Mouse (Mus musculus): Measurements from ENCODE around the gene Sfxn4.
"Not testable (repeated sequence)": the region's sequence is repeated elsewhere in the genome, so short reads cannot be mapped to it uniquely, and the experiment has no call there.

Sfxn4 gene

DNA sequence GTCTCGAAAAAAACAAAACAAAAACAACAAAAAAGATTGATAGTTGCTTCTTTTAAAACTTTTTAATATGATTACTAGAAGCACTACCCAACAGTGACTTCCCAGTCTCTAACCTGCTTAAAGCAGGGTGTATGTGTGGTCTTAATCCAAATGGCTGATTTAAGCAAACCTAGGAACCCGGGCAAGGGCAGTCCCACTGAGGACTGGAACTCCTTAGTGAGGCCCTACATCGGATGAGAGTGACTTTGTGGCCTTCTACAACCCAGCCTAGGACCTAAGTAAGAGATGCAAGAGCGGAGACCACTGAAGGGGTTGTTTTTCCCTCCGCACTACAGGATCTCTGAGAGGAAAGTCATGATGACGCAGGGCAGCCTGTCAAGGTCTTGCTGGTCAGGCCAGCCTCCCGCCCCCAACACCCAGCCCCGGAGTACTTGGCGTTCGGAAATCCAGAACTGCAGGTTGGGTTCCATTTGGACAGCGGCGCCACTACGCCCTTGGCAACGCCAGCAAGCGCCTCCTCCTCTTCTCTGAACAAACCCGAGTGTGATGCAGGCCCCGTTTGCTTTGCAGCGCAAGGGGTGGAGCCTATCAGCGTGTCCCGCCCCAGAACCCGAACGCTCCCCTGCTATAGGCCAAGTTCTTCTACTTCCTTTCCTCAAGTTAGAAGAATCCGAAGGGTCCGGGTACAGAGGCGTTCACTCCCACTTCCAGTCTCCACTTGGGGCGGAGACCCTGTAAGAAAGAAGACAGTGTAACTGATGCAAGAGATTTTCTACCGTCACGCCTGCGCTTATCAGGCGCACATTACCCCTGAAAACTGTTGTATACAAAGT, at the start of gene Sfxn4:
Gene Sfxn4, minus strand, starts transcription at position 612 of the 833 bp plus-strand sequence.
- DNase-seq (ENCODE audit: low spot score in 2 of 2), result peak; percentile 80 to 83

DNA sequence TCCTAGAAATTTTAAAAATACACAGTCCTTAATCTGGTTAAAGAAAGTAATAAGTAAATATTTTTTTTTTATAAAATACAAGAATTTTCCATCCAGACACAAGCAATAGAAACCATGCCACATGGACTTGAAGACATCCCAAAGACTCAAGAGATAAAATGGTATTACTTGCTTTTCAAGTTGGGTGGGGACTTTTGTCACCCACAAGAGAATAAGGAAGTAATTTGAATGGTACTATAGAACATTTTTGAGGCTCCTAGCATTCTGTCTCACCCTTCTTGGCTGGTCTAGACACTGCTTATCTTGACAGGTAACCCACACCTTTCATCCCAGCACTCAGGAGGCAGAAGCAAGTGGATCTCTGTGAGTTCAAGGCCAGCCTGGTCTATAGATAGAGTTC, 49.0 kb upstream of the Sfxn4 start:
- DNase-seq (ENCODE audit: low spot score in 2 of 2), result no peak

DNA sequence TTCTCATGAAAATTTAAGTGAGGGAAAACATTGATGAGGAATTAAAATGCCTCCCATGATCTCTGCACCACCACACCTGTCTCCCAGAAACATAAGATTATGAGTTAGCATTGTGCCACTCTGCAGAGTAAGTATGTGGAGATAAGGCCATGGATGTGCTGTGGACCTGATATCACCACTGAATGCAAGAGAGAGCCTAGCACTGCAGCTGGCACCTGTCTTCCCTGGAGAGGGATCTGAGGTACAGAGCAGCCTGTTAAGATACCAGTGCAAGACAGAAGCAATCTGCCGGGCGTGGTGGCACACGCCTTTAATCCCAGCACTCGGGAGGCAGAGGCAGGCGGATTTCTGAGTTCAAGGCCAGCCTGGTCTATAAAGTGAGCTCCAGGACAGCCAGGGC, 44.2 kb upstream of the Sfxn4 start:
- DNase-seq (ENCODE audit: low spot score in 2 of 2), result no peak

DNA sequence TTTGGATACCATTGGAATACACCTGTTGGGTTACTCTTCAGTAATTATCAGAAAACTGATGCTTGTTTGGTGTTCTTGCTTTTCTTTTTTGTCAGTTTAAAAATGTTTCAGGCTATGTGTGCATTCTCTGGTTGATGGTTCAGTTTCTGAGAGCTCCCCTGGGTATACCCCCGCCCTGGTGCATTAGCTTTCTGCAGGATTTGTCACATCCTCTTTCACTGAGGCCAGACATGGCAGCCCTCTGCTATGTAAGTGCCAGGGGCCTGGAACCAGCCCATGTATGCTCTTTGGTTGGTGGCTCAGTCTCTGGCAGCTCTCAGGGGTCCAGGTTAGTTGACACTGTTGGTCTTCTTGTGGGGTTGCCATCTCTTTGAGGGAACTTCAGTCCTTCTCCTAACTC, 42.7 kb upstream of the Sfxn4 start:
- DNase-seq (ENCODE audit: low spot score in 2 of 2), result peak in 1 of 2 experiments; percentile 9

DNA sequence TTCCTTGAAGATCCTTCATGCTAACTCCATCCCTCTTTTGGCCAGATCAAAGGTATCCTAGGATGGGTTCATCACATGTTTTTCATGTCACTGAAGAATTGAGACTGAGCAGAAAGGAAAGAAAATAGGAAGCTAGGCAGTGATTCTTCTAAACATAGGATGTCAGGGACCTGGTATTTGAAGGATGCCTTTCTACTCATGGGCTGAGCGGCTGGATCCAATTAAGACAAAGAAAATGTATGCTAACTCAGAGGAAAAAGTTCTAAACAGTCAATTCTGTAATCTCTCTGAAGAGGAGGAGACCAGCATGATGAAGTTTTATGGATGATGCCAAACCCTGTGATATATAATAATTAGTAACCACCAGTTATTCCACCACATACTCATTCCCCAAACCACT, 41.9 kb upstream of the Sfxn4 start:
- DNase-seq (ENCODE audit: low spot score in 2 of 2), result no peak

DNA sequence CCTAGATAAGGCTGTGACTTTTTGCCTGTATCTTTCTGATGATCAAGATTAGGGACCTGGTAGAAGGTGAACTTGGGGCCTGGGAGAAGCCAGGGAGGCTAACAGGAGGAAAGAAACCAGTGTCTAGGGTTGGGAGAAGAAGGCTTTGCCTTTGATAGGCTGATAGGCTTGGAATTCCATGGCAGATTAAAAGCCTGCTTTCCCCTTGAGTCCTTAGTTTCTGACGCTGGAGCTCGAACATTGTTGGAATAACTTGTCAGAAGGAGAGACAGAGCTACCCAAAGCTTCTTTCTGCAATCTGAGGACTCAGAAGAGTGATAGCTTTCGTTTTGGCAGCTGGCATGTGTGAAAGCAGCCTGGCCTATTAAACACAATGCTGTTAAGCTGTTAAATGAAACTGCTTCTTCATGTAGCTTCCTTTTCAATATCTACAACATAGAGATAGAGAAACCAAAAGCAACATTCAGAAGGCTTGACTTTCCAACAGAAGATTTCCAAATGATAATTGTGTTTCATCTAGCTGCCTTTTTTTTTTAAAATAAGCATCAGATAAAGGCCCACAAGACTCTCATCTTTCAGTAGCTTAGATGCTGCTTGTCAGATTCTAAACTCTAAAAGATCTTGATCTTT, 34.1 kb upstream of the Sfxn4 start:
- DNase-seq (ENCODE audit: low spot score in 2 of 2), result peak in 1 of 2 experiments; percentile 35

DNA sequence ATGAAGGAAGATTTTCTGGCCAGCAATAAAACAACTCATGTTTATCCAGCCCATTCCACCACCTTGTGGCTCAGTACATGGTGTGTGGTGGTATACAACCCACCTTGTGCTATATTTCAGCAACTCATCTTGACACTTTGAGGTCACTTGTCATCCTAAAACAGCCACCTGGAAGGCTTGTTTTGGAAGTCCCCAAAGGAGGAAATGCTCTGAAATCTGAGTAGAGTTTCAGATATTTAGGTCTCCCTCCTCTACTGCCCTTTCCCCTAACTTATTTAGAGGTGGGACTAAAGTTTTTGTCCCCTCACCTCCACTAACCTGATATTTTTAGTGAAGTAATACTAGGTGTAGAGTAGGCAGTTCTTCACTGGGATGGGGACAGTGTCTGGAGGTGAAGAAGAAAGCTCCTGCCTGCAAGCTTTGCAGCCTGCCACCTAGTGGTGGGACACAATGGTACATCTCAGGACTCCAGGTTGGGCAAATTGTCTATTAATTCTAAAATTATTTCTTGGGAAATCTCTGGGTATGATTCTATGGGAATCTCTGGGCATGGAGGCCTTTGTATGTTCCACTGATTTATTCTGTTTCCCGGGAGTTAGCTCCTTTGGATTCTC, 30.8 kb upstream of the Sfxn4 start:
- peak; percentile 45 to 67 for DNase-seq (ENCODE audit: low spot score in 2 of 2)

DNA sequence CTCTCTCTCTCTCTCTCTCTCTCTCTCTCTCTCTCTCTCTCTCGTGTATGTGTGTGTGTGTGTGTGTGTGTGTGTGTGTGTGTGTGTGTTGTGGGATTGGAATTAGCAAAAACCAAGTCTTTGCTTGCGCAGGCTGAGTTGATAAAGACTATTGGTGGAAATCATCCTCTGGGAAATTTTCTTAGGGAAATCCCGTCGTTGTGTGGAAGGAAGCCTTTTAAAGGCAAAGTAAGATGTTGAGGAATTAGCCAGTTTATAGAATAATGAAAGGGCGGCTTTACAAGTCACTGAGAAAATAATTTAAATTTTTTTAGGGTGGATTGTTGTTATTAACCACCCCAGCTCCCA, 29.8 kb upstream of the Sfxn4 start:
- DNase-seq (ENCODE audit: low spot score in 2 of 2), result no peak

DNA sequence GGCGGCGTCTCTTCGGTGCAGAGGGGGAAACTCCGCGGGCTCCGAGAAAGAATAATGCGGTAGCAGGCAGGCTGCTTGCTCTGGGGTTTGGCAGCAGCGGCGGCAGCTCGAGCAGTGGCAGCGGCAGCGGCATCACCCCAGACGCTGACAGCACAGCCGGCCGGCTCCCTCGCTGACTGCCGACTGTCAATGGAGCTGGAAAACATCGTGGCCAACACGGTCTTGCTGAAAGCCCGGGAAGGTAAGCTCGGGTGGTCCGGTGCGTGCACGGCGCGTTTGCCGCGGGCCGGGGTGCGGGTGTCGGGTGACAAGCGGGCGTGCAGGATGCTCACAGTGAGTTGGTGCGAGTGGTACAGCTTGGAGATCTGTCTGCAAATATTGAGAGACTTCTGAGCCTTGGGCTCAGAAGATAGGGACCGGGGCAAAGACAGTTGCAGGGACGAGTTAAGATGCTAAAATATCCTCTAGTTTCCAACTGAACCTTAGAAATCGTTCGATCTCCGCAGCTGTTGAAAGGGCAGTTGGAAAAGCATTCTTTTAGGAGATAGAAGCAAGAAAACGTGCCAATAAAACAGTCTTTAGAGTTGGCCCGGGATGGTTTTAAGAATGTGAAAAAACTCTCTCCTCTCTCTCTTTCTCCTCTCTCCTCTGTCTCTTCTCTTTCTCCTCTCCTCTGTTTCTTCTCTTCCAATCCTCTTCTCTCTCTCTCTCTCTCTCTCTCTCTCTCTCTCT, 29.3 kb upstream of the Sfxn4 start:
- no peak for DNase-seq (ENCODE audit: low spot score in 2 of 2)

DNA sequence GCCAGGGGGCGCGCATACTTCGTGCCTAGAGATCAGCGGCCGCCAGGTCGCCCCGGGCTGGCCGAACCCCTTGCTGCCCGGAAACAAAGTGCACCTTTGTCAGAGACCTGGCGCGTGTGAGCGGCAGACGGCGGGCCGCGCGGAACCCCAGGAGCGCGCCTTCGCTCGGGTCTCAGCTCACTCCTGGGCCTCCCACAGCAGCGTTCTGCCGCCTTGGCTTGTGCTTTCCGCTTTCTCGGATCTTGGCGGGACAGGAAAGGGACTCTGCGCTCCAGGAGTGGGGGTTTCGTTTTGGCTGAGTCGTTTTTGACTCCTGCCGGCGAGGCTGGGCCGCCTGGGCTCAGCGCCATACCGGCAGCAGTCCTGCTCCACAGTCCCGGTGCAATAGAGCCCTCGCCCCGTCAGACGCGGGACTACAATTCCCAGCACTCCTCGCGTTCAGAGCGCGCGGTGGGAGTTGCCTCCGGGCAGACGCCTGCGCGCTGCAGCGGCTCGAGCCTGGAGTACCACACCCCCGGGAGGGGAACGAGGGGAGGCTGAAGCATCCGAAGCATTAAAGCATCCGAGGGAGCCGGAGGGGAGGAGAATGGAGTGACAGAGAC, 28.5 kb upstream of the Sfxn4 start, which contains the start of gene Grk5:
Gene Grk5, plus strand, starts transcription at position 36 of the 602 bp plus-strand sequence.
- peak; percentile 86 to 88 for DNase-seq (ENCODE audit: low spot score in 2 of 2)

DNA sequence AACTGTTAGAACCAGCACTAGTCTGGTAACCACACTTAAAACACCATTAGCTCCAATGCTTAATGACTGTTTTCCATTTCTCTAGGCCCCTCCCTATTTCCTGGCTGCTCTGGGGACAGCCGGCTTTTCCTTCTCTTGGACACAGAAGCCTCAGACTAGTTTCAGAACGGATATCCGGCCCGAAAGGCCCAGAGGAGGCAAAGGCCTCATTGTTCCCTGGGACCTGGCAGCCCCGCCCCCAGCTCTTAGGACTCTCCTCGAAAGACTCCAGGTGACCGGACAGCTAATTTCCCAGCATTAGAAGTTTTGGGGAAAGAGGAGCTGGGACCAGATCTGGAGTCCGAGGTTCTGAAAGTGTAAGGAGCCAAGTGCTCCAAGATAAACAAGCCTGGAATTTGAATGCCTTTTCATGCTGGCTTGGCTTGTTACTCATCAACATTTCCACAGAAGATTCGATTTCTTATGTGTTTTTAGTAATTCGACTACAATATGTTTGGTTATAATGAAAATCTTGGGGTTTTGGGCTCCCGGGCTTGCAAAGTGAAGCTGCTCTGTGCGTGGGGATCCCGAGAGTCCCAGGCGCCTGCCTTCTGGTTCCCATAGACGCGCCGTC, 27.9 kb upstream of the Sfxn4 start:
- DNase-seq (ENCODE audit: low spot score in 2 of 2), result peak in 1 of 2 experiments; percentile 10

DNA sequence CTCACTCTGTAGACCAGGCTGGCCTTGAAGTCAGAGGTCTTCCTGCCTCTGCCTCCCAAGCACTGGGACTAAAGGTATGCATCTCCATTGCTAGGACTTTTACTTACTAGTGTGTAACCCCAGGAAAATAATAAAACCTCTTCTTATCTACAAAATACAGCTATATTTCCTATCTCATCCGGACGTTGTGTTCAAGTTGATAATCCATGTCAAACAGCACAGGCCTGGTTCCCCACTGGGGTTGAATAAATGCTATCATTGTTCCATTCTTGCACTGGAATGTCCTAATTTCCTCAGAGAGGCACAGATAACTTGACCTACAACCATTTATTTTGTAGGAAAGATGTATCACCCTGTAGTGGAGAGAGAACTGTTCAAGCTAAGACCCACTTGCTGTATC, 26.4 kb upstream of the Sfxn4 start:
- no peak for DNase-seq (ENCODE audit: low spot score in 2 of 2)

DNA sequence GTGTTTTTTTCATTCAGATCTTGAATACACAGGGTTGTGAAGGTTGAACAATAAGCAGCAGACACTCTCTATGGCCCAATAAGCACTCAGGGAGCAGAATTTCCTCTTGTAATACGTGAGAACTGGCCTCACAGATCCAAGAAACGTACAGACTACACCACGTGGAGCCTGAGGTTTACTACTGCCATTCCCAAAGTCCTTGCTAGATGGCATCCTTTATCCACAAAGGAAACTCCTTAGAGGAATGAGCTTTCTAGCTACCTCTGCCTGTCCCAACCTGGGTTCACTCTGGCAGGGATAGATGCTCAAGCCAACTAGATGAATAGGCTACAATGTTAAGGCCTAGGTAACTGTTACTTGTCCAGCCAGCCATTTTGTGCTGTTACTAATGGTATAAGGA, 21.9 kb upstream of the Sfxn4 start:
- DNase-seq (ENCODE audit: low spot score in 2 of 2), result no peak

DNA sequence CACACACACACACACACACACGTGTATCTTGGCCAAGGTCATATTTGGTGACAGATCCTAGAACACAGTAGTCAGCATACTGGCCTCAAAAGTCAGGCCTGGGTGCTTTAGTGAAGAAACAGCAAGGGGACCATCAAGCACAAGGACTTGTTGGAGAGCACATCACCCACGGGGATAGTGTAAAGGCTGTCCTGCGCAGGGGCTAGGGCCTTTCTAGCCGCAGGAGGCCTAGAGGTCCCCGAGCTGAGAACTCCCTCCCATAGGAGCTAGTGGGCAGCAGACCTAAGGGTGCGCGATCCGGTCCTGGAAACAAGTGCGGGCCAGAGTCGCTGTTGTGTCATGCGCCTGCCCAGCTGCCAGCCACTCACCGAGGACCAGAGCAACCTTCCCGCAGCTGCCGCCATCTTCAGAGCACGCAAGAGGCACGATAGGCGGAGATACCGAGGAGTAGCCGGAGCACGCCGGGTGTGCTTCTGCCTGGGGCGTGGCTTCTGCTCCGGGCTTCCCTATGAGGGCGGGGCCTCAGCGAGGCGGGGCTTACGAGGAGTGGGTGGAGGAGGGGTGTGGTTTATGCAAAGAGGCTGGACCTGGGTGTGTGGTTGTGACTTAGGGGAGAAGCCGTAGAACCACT, 12.9 kb upstream of the Sfxn4 start, which contains the start of gene Prdx3:
Gene Prdx3, minus strand, starts transcription at position 493 of the 631 bp plus-strand sequence.
- DNase-seq (ENCODE audit: low spot score in 2 of 2), result peak; percentile 98 to 99

DNA sequence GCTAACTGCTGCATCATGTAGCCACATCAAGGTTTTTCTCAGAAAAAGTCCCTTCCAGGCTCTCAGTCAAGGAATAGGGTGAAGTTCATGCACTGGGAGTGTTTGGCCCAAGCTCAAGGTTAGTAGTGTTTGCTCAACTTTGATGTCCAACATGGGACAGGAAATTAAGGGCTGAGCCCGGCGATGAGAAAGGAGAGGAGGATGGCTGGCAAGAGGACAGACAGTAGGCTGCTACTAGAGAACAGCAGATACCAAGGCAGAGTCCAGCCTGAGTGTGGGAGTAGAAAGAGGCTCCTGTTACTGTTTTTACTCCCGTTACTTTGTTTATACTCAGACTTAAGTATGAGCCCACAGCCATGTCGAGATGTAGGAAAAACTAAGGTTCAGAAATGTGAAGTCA, 12.2 kb upstream of the Sfxn4 start:
- no peak for DNase-seq (ENCODE audit: low spot score in 2 of 2)

DNA sequence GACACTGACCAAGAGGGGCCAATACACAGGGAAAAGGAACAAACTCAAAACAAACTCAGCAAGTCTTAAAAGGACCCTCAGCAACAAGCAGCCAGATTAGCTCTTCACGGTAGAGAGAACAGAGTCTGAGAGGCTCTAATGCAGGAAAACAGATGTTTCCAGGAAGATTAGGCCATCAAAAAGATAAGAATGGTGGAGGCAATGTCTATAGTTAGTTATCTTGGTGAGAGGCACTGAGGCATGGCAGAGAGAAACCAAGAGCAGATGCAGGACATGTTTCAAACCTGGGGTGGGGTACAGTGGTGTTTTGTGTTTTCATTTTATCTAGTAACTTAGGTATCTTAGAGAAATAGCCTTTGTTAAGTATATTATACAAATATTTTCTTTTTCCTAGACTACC, 11.0 kb upstream of the Sfxn4 start:
- DNase-seq (ENCODE audit: low spot score in 2 of 2), result no peak

DNA sequence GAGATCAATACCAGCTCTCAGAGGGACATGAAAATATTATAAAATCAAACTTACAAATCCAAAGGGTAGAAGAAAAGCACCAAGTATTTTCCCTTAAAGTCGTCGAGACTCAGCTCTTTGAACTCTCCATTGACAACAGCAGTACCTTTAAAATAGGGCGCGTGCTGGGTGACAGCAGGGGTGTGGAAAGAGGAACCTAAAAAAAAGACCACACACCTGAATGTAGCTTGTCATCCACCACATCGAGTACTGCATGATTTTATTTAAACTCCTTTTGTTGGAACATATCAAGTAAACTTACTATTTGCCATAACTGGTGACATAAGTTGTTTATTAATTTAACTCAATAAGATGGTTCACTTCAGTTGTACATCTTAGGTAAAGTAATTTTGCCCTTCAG, 10.1 kb upstream of the Sfxn4 start:
- no peak for DNase-seq (ENCODE audit: low spot score in 2 of 2)

DNA sequence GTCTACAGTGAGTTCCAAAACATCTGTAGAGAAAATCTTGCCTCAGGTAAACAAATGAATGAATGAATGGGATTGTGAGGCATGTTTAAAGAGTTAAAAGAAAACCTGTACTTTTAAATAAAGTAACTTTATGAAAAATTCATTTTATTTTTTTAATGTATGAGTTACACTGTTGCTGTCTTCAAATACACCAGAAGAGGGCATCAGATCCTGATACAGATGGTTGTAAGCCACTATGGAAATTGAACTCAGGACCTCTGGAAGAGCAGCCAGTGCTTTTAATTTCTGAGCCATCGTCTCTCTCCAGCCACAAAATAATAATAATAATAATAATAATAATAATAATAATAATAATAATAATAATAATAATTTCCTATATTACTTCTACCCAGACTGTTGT, 9.2 kb upstream of the Sfxn4 start:
- no peak for DNase-seq (ENCODE audit: low spot score in 2 of 2)

DNA sequence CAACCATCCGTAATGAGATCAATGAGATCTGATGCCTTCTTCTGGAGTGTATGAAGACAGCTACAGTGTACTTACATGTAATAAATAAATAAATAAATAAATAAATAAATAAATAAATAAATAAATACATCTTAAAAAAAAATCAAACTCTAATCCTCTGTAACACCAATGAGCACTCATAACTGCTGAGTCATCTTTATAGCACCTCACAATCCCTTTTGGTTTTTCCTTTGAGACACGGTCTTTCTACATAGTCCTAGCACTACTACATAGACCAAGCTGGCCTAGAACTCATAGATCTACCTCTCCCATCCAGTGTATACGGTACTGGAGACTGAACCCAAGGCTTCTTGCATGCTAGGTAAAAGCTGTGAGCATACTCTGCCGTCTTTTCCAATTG, 4.9 kb upstream of the Sfxn4 start:
- DNase-seq (ENCODE audit: low spot score in 2 of 2), result not testable (repeated sequence)

DNA sequence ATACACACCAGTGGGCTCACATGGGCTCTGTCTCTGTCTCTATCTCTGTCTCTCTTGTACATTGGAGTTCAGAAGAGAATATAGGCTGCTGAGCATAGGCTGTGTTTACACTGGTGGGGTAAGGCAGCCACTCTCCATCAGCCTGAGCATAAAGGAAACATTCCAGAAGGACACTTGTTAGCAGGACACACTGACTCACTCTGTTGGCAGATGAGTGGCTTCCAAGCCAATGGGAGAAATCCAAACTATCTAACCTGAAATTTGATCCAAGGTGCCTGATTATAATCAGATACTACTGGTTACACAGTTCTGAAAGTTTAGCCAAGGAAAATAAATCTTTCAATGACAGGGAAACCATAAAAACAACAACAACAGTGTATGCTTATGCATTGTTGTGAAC, 15.5 kb downstream of the Sfxn4 start:
- DNase-seq (ENCODE audit: low spot score in 2 of 2), result no peak

DNA sequence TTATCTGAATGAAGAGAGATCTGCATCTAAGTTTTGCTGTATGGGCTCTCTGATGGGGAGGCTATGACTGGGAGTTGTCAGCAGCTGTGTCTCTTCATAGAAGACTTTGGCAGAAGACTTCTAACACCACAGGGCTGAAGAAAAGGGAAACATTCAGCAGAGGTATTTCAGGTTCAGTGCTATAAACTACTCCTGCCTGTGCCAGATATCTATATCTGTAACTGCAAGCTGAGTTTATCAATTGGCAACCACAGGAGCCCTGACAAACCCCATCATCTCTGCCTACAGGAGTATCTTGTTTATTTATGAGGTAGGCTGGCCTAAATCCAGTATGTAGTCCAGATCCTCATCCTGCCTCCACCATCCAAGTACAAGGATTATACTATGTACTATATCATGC, 18.0 kb downstream of the Sfxn4 start:
- DNase-seq (ENCODE audit: low spot score in 2 of 2), result no peak

All from natural killer cell, adult 2 months (primary cell).